Mouse (Mus musculus): ENCODE data around the gene Resp18. TPM values are rescaled to one million over a fixed set of nuclear protein-coding genes. Genes with fewer than 3 reads are reported as not detected.

Resp18 gene
- polyA plus RNA-seq, 1 experiment from 2014 or later = 7.2 TPM

DNA sequence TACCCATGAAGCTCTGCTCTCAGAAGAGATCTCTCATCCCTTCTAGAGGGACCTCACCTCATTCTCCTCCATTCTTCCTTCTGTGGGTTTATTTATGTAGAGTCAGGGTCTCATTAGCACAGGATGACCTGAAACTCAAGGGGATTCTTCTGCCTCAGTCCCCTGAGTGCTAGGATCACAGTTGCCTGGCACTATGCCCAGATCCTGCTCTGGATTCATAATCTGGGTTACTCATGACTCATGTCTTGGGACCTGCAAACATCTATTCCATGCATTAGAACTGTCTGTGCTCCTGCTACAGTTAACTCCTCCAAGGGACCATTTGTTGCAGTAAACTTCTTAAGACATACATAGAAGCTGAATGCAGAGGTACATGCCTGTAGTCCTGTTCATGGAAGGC, 16.9 kb downstream of the Resp18 start:
- Histone ChIP-seq H3K9me3 (replicated peaks) (no peaks in the 10 kb centered on the region), H3K4me1 (peaks cover 16% of the 10 kb centered on the region), H3K27ac (replicated peaks) (no peak overlapping the region), H3K36me3 (no peaks in the 10 kb centered on the region), H3K4me3 (no peak overlapping the region), H3K27me3 (ENCODE audit: low read depth, poor library complexity, severe bottlenecking) (peaks cover 58% of the 10 kb centered on the region)
- no peak for DNase-seq (ENCODE audit: low spot score)

- H3K9me3 ChIP-seq (replicated peaks) = no peaks in the 10 kb centered on the region
- peaks cover 11% of the 10 kb centered on the region for H3K4me1 ChIP-seq
- no peaks in the 10 kb centered on the region for H3K36me3 ChIP-seq
- 72% methylated on average over 10 of the region's 10 CpGs for WGBS
- peaks cover 20% of the 10 kb centered on the region for H3K27me3 ChIP-seq (ENCODE audit: low read depth, poor library complexity, severe bottlenecking)
- no peak for DNase-seq (ENCODE audit: low spot score)
- H3K4me3 ChIP-seq = no peak overlapping the region
- no peak overlapping the region for H3K27ac ChIP-seq (replicated peaks)
Measured at GRCm38 (mm10) chr1:75255516-75256046, 22.6 kb downstream of the Resp18 start.

- Histone ChIP-seq H3K27ac (replicated peaks) (no peak overlapping the region), H3K9me3 (replicated peaks) (no peaks in the 10 kb centered on the region), H3K27me3 (ENCODE audit: low read depth, poor library complexity, severe bottlenecking) (peaks cover 20% of the 10 kb centered on the region), H3K4me3 (no peak overlapping the region), H3K4me1 (peaks cover 11% of the 10 kb centered on the region), H3K36me3 (no peaks in the 10 kb centered on the region)
- WGBS = 76% methylated on average over 8 of the region's 8 CpGs
- DNase-seq (ENCODE audit: low spot score) = no peak
Measured at GRCm38 (mm10) chr1:75254625-75255013, 23.6 kb downstream of the Resp18 start.

DNA sequence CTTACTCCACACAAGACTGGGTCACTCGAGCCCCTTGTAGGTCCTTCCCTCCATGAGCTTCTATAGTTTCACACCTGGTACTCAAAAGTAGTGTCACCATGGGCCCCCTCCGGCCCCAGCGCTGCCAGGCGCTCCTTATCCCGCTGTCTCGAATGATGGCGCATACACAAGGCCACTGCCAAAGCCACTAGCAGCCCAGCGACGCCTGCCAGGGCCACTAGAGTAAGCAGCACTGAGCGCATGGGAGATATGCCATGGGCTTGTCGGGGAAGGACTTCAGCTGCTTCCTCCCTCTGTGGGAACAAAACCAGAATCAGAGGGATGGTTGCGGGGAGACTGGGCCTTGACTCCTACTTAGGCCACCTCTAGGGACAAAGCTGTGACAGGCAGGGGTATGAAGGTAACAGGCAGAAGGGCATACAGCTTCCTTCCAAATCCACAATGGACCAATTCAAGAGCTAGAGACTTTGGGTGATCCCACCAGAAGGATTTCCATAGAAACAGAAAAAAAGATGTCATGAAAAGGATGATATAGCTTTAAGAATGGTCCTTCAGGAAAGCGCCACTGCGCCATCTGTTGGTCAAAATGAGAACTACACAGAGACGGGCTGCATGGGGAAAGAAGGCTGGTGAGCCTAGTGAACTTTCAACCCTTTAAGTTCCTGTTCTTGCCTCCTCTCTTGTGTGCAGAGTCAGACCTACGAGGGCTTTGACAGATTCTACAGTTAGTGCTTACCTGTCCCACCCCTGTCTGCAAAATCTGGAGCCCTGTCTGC, 24.2 kb downstream of the Resp18 start:
- Histone ChIP-seq H3K36me3 (no peaks in the 10 kb centered on the region), H3K4me1 (peaks cover 11% of the 10 kb centered on the region), H3K4me3 (no peak overlapping the region), H3K27ac (replicated peaks) (0 out of 2 replicates have a peak overlapping the region, but pooled peaks have one; percentile 33), H3K27me3 (ENCODE audit: low read depth, poor library complexity, severe bottlenecking) (peaks cover 20% of the 10 kb centered on the region), H3K9me3 (replicated peaks) (no peaks in the 10 kb centered on the region)
- DNase-seq (ENCODE audit: low spot score) = peak; percentile 75
- WGBS = 64% methylated on average over 16 of the region's 16 CpGs

DNA sequence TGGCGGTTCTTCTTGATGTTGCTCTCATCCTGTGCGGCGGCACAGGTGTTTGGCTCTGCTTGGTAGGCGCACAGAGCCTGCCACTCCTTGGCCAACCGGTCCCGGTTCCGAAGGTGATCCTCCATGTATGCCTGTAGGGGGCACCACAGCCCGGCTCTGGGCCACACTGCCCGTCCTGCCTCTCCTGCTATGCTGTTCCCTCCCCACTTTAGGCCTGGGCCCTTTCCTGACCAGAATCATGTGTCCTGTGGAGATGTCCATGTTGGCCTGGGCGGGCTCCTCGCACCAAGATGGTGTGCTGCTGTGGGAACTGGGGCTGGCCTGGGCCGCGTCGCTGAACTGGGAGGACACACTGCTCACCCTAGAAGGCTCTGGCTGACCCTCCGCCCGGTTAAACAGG, 25.2 kb downstream of the Resp18 start:
- peaks cover 17% of the 10 kb centered on the region for H3K4me1 ChIP-seq
- peaks cover 16% of the 10 kb centered on the region for H3K27me3 ChIP-seq (ENCODE audit: low read depth, poor library complexity, severe bottlenecking)
- no peak overlapping the region for H3K4me3 ChIP-seq
- H3K27ac ChIP-seq (replicated peaks) = no peak overlapping the region
- H3K9me3 ChIP-seq (replicated peaks) = no peaks in the 10 kb centered on the region
- no peaks in the 10 kb centered on the region for H3K36me3 ChIP-seq
- 72% methylated on average over 16 of the region's 16 CpGs for WGBS
- DNase-seq (ENCODE audit: low spot score) = no peak

DNA sequence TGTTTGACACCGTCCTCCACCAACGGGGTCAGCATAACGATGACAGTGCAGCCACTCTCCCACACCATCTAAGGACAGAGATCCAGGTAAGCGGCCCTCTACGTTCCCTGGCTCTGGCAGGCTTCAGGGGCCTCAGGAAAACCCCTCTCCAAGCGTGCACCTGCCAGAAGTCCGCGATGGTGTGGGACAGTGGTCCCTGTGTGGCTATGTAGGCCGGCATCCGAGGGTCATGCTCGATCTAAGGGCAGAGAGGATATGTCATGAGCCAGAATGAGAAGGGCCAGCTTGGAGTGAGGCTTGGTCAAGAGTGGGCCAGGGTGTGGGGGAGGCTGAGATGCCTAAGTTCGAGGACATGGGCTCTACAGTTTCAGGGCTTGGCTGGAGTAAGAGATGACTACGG, 25.9 kb downstream of the Resp18 start:
- H3K4me1 ChIP-seq = peaks cover 24% of the 10 kb centered on the region
- WGBS = 76% methylated on average over 13 of the region's 13 CpGs
- no peak for DNase-seq (ENCODE audit: low spot score)

DNA sequence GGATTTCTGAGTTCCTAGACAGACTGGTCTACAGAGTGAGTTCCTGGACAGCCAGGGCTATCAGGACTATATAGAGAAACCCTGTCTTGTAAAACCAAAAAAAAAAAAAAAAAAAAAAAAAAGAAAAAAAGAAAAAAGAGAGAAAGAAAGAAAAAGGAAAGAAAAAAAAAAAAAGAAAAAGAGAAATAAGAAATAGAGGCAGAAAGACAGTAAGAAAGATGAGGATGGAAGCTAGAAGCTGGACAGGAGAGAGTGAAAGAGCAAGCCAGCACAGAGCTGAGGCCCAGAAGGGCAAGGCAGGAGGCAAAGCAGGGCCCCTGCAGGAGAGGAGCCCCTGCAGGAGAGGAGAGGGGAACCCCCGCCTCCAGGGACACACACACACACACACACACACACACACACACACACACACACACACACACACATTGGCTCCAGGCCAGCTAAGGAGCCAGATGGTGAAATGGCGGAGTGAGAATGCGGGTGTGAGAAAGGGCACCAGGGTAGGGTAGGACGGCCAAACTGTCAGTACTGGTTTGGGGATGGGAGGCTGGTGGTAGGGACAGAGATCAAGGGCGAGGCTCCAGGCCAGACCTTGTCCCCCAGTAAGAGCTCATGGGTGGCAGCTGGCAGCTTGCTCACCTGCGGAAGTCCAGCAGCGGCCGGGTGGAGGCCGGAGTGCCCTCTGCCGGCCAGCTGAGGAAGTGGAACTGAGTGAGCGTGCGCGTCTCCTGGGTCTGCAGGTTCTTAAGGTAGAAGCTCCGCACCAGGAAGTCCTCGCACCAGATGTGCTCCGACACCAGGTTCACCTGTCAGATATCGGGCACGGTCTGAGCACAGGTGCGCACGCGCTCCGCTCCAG, 26.9 kb downstream of the Resp18 start:
- Histone ChIP-seq H3K4me3 (peak overlapping the region; percentile 38), H3K27me3 (ENCODE audit: low read depth, poor library complexity, severe bottlenecking) (peaks cover 16% of the 10 kb centered on the region), H3K36me3 (no peaks in the 10 kb centered on the region), H3K4me1 (peaks cover 27% of the 10 kb centered on the region), H3K27ac (replicated peaks) (no peak overlapping the region), H3K9me3 (replicated peaks) (no peaks in the 10 kb centered on the region)
- 8% methylated on average over 21 of the region's 22 CpGs for WGBS
- DNase-seq (ENCODE audit: low spot score) = peak; percentile 76

More for the DNA sequence above, 25.9 kb downstream of the Resp18 start:
- Histone ChIP-seq H3K9me3 (replicated peaks) (no peaks in the 10 kb centered on the region), H3K27me3 (ENCODE audit: low read depth, poor library complexity, severe bottlenecking) (peaks cover 16% of the 10 kb centered on the region), H3K27ac (replicated peaks) (no peak overlapping the region), H3K36me3 (no peaks in the 10 kb centered on the region), H3K4me3 (no peak overlapping the region)

- Histone ChIP-seq H3K9me3 (replicated peaks) (no peaks in the 10 kb centered on the region), H3K27ac (replicated peaks) (no peak overlapping the region), H3K36me3 (no peaks in the 10 kb centered on the region), H3K4me1 (peaks cover 27% of the 10 kb centered on the region), H3K27me3 (ENCODE audit: low read depth, poor library complexity, severe bottlenecking) (peaks cover 16% of the 10 kb centered on the region), H3K4me3 (no peak overlapping the region)
- WGBS = 54% methylated on average over 3 of the region's 3 CpGs
- no peak for DNase-seq (ENCODE audit: low spot score)
Measured at GRCm38 (mm10) chr1:75250498-75250897, 27.7 kb downstream of the Resp18 start.

- Histone ChIP-seq H3K27me3 (ENCODE audit: low read depth, poor library complexity, severe bottlenecking) (peaks cover 14% of the 10 kb centered on the region), H3K36me3 (peaks cover 9% of the 10 kb centered on the region), H3K9me3 (replicated peaks) (no peaks in the 10 kb centered on the region), H3K4me3 (no peak overlapping the region), H3K4me1 (peaks cover 29% of the 10 kb centered on the region), H3K27ac (replicated peaks) (0 out of 2 replicates have a peak overlapping the region, but pooled peaks have one; percentile 10)
- no peak for DNase-seq (ENCODE audit: low spot score)
- WGBS = 67% methylated on average over 9 of the region's 9 CpGs
Measured at GRCm38 (mm10) chr1:75248041-75248772, 30.0 kb downstream of the Resp18 start.

GRCm38 (mm10) chr1:75247071-75247930, 30.9 kb downstream of the Resp18 start:
- H3K27ac ChIP-seq (replicated peaks) = peak overlapping the region; percentile 10; the same call in 1 of the 2 replicates
- peaks cover 5% of the 10 kb centered on the region for H3K27me3 ChIP-seq (ENCODE audit: low read depth, poor library complexity, severe bottlenecking)
- 77% methylated on average over 16 of the region's 16 CpGs for WGBS

DNA sequence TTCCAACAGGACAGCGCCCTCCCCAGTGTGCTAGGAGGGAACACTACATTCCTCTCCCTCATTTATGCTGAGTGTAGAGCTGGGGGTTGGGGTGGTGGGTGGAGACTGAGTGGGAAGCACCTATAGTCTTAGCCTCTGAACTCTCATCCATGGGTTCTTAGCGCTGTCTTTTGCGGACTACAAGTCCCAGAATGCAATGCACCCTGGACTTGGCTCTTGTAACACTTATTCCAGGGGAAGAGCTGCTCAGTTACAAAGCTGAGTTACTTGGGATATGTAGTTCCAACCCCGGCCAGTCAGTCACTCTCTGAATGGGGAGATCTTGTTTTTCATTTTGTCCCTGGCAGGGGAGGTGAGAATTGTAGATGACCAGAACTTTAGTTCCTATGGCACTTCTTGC, 33.4 kb downstream of the Resp18 start:
- Histone ChIP-seq H3K4me1 (peaks cover 20% of the 10 kb centered on the region), H3K36me3 (peaks cover 28% of the 10 kb centered on the region), H3K27me3 (ENCODE audit: low read depth, poor library complexity, severe bottlenecking) (no peaks in the 10 kb centered on the region), H3K4me3 (no peak overlapping the region), H3K9me3 (replicated peaks) (no peaks in the 10 kb centered on the region), H3K27ac (replicated peaks) (no peak overlapping the region)
- DNase-seq (ENCODE audit: low spot score) = no peak
- WGBS = 11% methylated on average over 4 of the region's 4 CpGs

More at GRCm38 (mm10) chr1:75247071-75247930, 30.9 kb downstream of the Resp18 start:
- Histone ChIP-seq H3K9me3 (replicated peaks) (no peaks in the 10 kb centered on the region), H3K4me1 (peaks cover 29% of the 10 kb centered on the region), H3K4me3 (no peak overlapping the region), H3K36me3 (peaks cover 12% of the 10 kb centered on the region)
- no peak for DNase-seq (ENCODE audit: low spot score)
